Mouse (Mus musculus) midbrain, embryonic 11.5 days (tissue): ENCODE results near the gene Fbxo44. TPM values are rescaled to one million over a fixed set of nuclear protein-coding genes. Genes with fewer than 3 reads are reported as not detected.

Experiments
- ATAC-seq: fragments of 200-750 bp; cut with Nextera tagmentation; 2 replicates; pipeline ENCODE4 v1.8.0; 2017; ENCODE audit warnings: moderate TSS enrichment, moderate library complexity; ENCODE audit not compliant: low FRiP score
- DNase-seq: peaks from one replicate; pipeline ENCODE4 v3.0.0; 2015; ENCODE audit warnings: low spot score; ENCODE audit errors: missing footprints
- H3K27ac ChIP-seq: fragments of 300-500 bp; sonication (generic); 2 replicates; pipeline ENCODE4 v1.5.1; 2014; ENCODE audit warnings: low read depth, low read length
- H3K27me3 ChIP-seq: fragments of 300-500 bp; sonication (generic); 2 replicates; pipeline ENCODE4 v1.6.1; 2014; ENCODE audit warnings: mild to moderate bottlenecking, low read length, moderate library complexity, mixed read lengths; ENCODE audit not compliant: control insufficient read depth, insufficient read depth
- H3K36me3 ChIP-seq: fragments of 300-500 bp; sonication (generic); 2 replicates; pipeline ENCODE4 v1.6.1; 2014; ENCODE audit warnings: mild to moderate bottlenecking, low read length, moderate library complexity, mixed read lengths; ENCODE audit not compliant: control insufficient read depth, insufficient read depth
- H3K4me1 ChIP-seq: fragments of 300-500 bp; sonication (generic); 2 replicates; pipeline ENCODE4 v1.6.1; 2014; ENCODE audit warnings: low read length; ENCODE audit not compliant: control insufficient read depth, insufficient read depth
- H3K4me2 ChIP-seq: fragments of 300-500 bp; sonication (generic); 2 replicates; pipeline ENCODE4 v1.6.1; 2014; ENCODE audit warnings: mild to moderate bottlenecking, moderate library complexity
- H3K4me3 ChIP-seq: fragments of 300-500 bp; sonication (generic); 2 replicates; pipeline ENCODE4 v1.5.1; 2014; ENCODE audit warnings: low read depth, low read length
- H3K9ac ChIP-seq: fragments of 300-500 bp; sonication (generic); 2 replicates; pipeline ENCODE4 v1.6.1; 2014; ENCODE audit warnings: low read length
- H3K9me3 ChIP-seq: fragments of 300-500 bp; sonication (generic); 2 replicates; pipeline ENCODE4 v1.6.1; 2016; ENCODE audit warnings: low read length; ENCODE audit not compliant: control insufficient read depth
- WGBS: fragments of 180-500 bp; shearing (Covaris S2); extraction: QIAGEN DNeasy Blood & Tissue Kit; methylation state at CpG from one replicate; pipeline ENCODE4 v1.1.7; 2014; 5-methylcytosine and 5-hydroxymethylcytosine counted together
- polyA plus RNA-seq: library from polyadenylated mRNA; unstranded; fragments of >200 nt; fragmentation: Nextera tagmentation; extraction: Ambion mirVana; gene quantifications from 2 replicates; pipeline ENCODE4 v1.2.1, GENCODE M21; 2014

Fbxo44 gene
- polyA plus RNA-seq, 1 experiment from 2014 or later, result 65.3 TPM

DNA sequence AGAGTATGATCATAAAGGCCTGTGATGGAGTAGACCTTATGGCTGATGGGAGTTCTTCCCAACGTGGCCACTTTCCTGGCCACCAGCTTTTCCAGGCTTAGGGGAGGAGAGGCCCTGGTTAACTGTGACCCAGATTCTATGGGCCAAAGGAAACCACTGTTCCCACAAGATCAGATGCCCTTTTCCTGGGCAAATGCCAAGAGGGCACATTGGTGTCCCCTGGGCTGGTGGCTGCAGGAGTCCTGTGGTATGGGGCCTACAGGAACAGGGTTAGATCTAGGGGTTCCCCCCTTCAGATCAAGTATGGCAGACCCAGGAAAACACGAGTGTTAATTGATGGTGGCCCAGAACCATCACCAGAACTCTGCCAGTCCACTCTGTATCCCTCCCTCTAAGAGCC is 12.6 kb downstream of the Fbxo44 start:
- Histone ChIP-seq H3K4me2 (no peak overlapping the region), H3K27ac (no peak overlapping the region), H3K36me3 (peaks cover 8% of the 10 kb centered on the region), H3K4me3 (no peak overlapping the region), H3K27me3 (no peaks in the 10 kb centered on the region), H3K9ac (no peak overlapping the region), H3K9me3 (no peaks in the 10 kb centered on the region), H3K4me1 (peaks cover 7% of the 10 kb centered on the region)
- ATAC-seq (no peak), DNase-seq (no peak)
- 88% methylated on average over 2 of the region's 2 CpGs for WGBS

DNA sequence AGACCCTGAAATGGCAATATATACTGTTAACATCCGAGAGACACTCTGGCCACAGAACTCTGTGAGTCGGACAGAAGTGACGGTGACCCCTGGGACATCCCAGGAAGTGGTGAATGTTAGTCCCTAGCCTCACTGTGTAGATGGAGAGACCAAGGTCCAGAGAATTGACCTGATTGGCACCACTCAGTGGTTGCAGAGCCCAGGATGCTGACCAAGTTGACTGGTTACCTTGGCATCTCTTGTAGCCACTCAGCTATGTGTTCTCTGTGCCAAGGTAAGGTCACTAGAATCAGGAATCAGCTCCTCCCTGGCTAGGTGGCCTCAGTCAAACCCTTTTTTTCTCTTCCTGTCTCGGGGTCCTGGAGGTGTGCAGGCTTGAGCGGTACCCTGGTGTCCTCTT is 16.6 kb downstream of the Fbxo44 start:
- Histone ChIP-seq H3K4me2 (no peak overlapping the region), H3K36me3 (peaks cover 8% of the 10 kb centered on the region), H3K4me1 (peaks cover 11% of the 10 kb centered on the region), H3K9me3 (no peaks in the 10 kb centered on the region), H3K27ac (no peak overlapping the region), H3K27me3 (peaks cover 3% of the 10 kb centered on the region; the same call in 1 of the 2 replicates), H3K9ac (no peak overlapping the region), H3K4me3 (no peak overlapping the region)
- no peak for ATAC-seq
- DNase-seq, result no peak
- whole genome bisulfite sequencing, result 85% methylated on average over 5 of the region's 5 CpGs

DNA sequence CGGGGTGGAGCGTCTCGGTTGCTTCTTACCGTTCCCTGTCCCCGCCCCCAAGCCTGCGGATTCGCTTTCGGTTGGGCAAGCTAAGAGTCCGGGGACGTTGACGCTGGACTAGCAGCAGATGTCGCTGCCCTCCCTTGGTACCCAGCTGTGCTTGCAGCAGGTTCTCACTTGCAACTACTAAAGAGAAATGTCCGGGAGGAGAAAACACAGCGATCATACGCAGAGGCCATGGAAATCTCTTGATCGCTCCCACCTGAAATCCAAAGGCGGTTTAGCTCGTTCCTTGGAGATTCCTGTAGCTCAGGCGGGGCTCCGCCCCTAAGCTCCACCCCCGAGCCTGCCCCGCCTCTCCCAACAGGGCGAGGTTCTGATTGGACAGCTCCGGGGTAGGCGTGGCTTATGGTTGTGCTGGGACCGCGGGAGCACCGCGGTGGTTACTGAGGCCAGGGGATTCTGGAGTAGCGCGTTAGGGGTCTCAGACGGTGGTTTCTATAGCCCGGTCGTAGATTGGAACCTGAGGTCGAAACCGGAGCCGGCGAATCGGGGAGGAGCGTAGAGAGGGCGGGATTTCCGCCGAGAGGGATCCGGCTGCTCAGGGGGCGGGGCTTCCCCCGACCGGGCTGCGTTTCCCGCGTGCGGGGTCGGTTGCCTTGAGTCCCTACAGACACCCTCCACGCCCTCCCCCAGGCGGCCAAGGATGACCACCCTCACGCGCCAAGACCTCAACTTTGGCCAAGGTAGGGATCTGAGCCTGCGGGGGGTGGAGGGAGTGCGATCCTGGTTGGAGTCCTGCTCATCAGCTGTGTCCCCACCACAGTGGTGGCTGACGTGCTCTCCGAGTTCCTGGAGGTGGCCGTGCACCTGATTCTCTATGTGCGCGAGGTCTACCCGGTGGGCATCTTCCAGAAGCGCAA is 19.9 kb downstream of the Fbxo44 start:
- peak overlapping the region; percentile 84 for H3K27ac ChIP-seq
- H3K4me1 ChIP-seq, result peaks cover 11% of the 10 kb centered on the region
- peak overlapping the region; percentile 93 for H3K4me2 ChIP-seq
- no peaks in the 10 kb centered on the region for H3K9me3 ChIP-seq
- peak overlapping the region; percentile 67 for H3K4me3 ChIP-seq
- DNase-seq, result peak; percentile 99
- peaks cover 5% of the 10 kb centered on the region for H3K36me3 ChIP-seq
- peak overlapping the region; percentile 70 for H3K9ac ChIP-seq
- H3K27me3 ChIP-seq, result peaks cover 8% of the 10 kb centered on the region
- ATAC-seq, result peak; percentile 95
- WGBS, result under 1% methylated on average over 62 of the region's 65 CpGs

DNA sequence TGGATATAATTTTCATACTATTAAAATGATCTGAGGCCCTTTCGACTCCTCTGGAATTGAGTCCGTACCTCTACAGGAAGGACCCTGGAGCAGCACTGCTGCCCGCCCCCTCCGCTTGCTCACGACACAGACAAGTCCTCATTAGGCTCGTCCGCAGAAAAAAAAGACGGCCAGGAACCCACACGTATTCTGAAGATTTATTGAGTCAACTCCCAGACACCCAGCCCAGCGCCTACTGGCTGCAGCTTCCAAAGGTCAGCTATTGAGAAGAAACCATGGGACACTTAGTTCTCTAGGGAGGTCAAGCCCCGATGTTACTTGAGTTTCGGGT is 20.6 kb downstream of the Fbxo44 start:
- Histone ChIP-seq H3K4me3 (peak overlapping the region; percentile 67), H3K36me3 (no peaks in the 10 kb centered on the region), H3K4me1 (peaks cover 11% of the 10 kb centered on the region), H3K4me2 (peak overlapping the region; percentile 93), H3K27me3 (peaks cover 8% of the 10 kb centered on the region), H3K9me3 (no peaks in the 10 kb centered on the region), H3K27ac (peak overlapping the region; percentile 84), H3K9ac (peak overlapping the region; percentile 70; the same call in 1 of the 2 replicates)
- no peak for ATAC-seq
- DNase-seq, result no peak
- WGBS, result 1% methylated on average over 12 of the region's 12 CpGs

DNA sequence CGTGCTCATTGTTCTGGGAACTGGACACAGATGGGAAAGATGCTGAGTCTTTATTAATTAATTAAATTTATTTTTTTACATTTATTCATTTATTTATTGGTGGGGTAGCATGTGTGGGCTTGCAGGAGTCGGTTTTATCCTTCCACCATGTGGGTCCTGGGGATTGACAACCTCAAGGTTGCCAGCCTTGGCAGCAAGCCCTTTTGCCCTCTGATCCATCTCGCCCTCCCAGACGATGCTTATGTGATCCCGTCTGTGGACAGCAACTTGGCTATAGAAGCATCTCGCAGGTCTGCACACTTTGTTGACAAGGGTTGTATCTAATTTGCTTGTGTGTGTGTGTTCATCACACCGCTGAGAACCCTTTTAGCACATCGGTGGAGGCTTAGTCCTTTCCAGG is 22.8 kb downstream of the Fbxo44 start:
- WGBS, result 71% methylated on average over 8 of the region's 8 CpGs
- Histone ChIP-seq H3K27ac (no peak overlapping the region), H3K4me2 (no peak overlapping the region), H3K27me3 (peaks cover 8% of the 10 kb centered on the region), H3K9me3 (no peaks in the 10 kb centered on the region), H3K4me3 (no peak overlapping the region), H3K9ac (no peak overlapping the region), H3K36me3 (no peaks in the 10 kb centered on the region), H3K4me1 (peaks cover 12% of the 10 kb centered on the region)
- ATAC-seq, result no peak
- no peak for DNase-seq

DNA sequence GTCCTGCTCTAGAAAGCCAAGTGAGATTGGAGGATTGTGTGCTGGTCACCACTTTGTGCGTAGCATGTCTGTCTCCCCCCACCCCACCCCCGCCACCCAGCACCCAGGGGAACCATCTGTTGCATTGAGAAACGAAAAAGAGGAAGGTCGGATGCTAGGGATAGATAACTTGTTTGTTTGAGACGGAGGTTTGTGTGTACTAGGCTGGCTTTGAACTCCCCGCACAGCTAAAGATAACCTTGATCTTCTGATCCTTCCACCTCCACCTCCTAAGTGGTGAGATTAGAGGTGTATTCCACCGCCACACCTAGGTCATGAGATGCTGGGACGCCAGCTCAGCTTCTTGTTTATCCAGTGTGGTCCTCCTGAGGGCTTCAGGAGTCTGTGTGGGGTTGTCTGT is 25.3 kb downstream of the Fbxo44 start:
- no peaks in the 10 kb centered on the region for H3K36me3 ChIP-seq
- 80% methylated on average over 8 of the region's 8 CpGs for WGBS
- no peak overlapping the region for H3K4me2 ChIP-seq
- H3K27ac ChIP-seq, result no peak overlapping the region
- no peaks in the 10 kb centered on the region for H3K9me3 ChIP-seq
- DNase-seq, result no peak
- peaks cover 15% of the 10 kb centered on the region for H3K27me3 ChIP-seq
- peaks cover 22% of the 10 kb centered on the region for H3K4me1 ChIP-seq
- ATAC-seq, result no peak
- H3K9ac ChIP-seq, result no peak overlapping the region
- H3K4me3 ChIP-seq, result no peak overlapping the region

DNA sequence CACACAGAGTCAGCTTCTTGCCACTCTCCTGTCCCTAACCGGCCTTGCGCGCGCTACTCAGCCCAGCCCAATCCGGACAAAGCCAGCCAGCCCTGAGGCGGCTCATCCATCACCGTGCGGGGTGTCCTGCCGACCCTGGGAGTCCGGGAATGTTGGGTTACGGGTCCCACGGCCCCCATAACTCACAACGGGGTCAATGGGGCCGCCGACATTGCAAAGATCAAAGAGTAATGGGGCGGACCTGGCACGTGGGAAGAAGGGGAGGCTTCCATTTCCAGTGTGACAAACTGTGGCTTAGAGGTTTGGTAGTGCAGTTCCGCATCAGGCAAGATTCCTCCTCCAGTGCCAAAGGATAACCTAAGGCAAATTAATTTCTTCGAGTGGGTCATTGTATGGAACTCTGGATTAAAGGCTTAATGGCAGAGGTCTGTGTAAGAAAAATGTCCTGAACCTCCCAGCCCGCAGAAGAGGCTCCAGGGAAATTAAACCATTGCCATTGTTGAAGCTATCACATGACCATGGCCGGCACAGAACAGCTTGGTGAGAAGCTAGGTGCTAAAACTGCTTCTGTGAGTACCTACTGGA is 28.7 kb downstream of the Fbxo44 start:
- peak overlapping the region; percentile 79 for H3K4me2 ChIP-seq
- peaks cover 10% of the 10 kb centered on the region; the same call in 1 of the 2 replicates for H3K27me3 ChIP-seq
- H3K27ac ChIP-seq, result peak overlapping the region; percentile 99
- peaks cover 24% of the 10 kb centered on the region for H3K4me1 ChIP-seq
- H3K9ac ChIP-seq, result peak overlapping the region; percentile 97
- H3K9me3 ChIP-seq, result no peaks in the 10 kb centered on the region
- peak; percentile 70 for ATAC-seq
- no peaks in the 10 kb centered on the region for H3K36me3 ChIP-seq
- WGBS, result 1% methylated on average over 21 of the region's 21 CpGs
- peak; percentile 95 for DNase-seq
- H3K4me3 ChIP-seq, result peak overlapping the region; percentile 67

DNA sequence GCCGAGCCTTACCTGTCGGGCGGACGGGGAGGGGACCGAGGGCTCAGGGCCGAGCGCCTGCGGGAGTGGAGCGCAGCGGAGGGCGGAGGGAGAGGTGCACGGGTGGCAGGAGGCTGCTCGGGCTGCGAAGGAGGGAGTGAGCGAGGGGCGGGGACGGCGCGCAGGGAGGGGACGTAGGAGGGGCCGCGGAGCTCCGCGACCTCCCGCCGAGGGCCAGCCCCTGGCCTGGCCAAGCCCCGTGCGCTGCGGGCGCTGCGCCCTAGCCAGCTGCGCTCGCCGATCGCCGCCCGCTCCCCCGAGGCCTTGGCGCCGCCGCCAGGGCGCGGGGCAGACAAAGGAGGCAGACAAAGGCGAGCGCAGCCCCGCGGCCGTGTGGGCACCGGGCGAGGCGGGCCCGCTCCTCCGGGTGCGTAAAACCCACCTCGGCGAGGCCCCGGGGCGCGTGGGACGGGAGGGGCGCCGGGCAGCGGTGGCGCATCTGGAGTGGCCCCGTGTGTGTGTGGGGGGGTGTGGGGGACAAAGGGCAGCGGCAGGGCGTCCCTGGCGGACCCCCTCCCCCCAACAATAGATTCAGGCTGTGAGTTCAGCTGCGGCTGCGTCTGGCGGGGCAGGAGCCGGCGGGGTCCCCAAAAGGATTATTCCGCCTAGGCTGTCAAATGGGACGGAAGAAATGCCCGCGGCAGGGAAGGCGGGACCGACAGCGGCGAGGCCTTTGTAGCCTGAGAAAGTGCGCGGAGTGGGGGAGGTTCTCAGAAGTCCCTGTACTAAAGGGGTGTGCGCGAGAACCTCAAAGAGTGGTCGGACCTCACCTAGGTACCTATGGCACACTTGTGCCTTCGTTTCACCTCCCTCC is 29.5 kb downstream of the Fbxo44 start, which contains the start of gene Draxin:
Gene Draxin, minus strand, starts transcription at position 138 of the 853 bp plus-strand sequence.
- Histone ChIP-seq H3K27ac (peak within 1 kb of the TSS; percentile 99), H3K9ac (peak within 1 kb of the TSS; percentile 97), H3K36me3 (no peaks in the 10 kb centered on the region), H3K9me3 (no peaks in the 10 kb centered on the region), H3K4me1 (peaks cover 24% of the 10 kb centered on the region), H3K4me2 (peak within 1 kb of the TSS; percentile 79), H3K27me3 (peaks cover 10% of the 10 kb centered on the region; the same call in 1 of the 2 replicates), H3K4me3 (peak within 1 kb of the TSS; percentile 67)
- ATAC-seq, result peak; percentile 90
- under 1% methylated on average over 66 of the region's 87 CpGs for WGBS
- DNase-seq, result peak; percentile 97
